Mouse (Mus musculus) limb, embryonic 14.5 days (tissue): ENCODE measurements around the gene Rbfox3. TPM values are rescaled to one million over a fixed set of nuclear protein-coding genes. Genes with fewer than 3 reads are reported as not detected.

ENCODE experiments used
- ATAC-seq: fragments of 200-750 bp; cut with Nextera tagmentation; 2 replicates; pipeline ENCODE4 v1.8.0; 2017; ENCODE audit warnings: low read depth, moderate number of reproducible peaks, moderate TSS enrichment; ENCODE audit not compliant: low FRiP score
- DNase-seq: peaks from one replicate; pipeline ENCODE4 v3.0.0-alpha.2; 2015; ENCODE audit warnings: low spot score
- H3K27ac ChIP-seq: fragments of 300-500 bp; sonication (generic); replicated peaks from 2 replicates; pipeline ENCODE4 v1.5.1; 2014; ENCODE audit warnings: low read depth, mild to moderate bottlenecking, low read length, moderate library complexity, mixed read lengths
- H3K27me3 ChIP-seq: fragments of 300-500 bp; sonication (generic); 2 replicates; pipeline ENCODE4 v1.6.1; 2014; ENCODE audit warnings: low read length, mixed read lengths; ENCODE audit not compliant: control insufficient read depth, insufficient read depth
- H3K36me3 ChIP-seq: fragments of 300-500 bp; sonication (generic); 2 replicates; pipeline ENCODE4 v1.6.1; 2014; ENCODE audit warnings: mild to moderate bottlenecking, low read length, moderate library complexity, mixed read lengths; ENCODE audit not compliant: control insufficient read depth, insufficient read depth
- H3K4me1 ChIP-seq: fragments of 300-500 bp; sonication (generic); 2 replicates; pipeline ENCODE4 v1.6.1; 2014; ENCODE audit warnings: antibody characterized with exemption, low read length, mixed read lengths; ENCODE audit not compliant: control insufficient read depth, insufficient read depth
- H3K4me2 ChIP-seq: fragments of 300-500 bp; sonication (generic); replicated peaks from 2 replicates; pipeline ENCODE4 v1.6.1; 2014; ENCODE audit warnings: low read depth, mild to moderate bottlenecking, low read length, moderate library complexity; ENCODE audit not compliant: severe bottlenecking
- H3K4me3 ChIP-seq: fragments of 300-500 bp; sonication (generic); replicated peaks from 2 replicates; pipeline ENCODE4 v1.5.1; 2014; ENCODE audit warnings: low read length
- H3K9ac ChIP-seq: fragments of 300-500 bp; sonication (generic); 2 replicates; pipeline ENCODE4 v1.6.1; 2014; ENCODE audit warnings: mild to moderate bottlenecking, low read depth, low read length, moderate library complexity; ENCODE audit not compliant: severe bottlenecking
- H3K9me3 ChIP-seq: fragments of 300-500 bp; sonication (generic); 2 replicates; pipeline ENCODE4 v1.6.1; 2016; ENCODE audit warnings: low read length; ENCODE audit not compliant: control insufficient read depth
- POLR2A ChIP-seq: fragments of 200-500 bp; IDR thresholded peaks from 2 replicates; pipeline ENCODE4 v1.8.0; 2012; ENCODE audit warnings: inconsistent platforms, mild to moderate bottlenecking, moderate library complexity, borderline replicate concordance; ENCODE audit not compliant: insufficient read depth, insufficient read length; ENCODE audit errors: extremely low read depth
- WGBS: fragments of 180-500 bp; shearing (Covaris S2); extraction: QIAGEN DNeasy Blood & Tissue Kit; methylation state at CpG from one replicate; pipeline ENCODE4 v1.1.7; 2014; 5-methylcytosine and 5-hydroxymethylcytosine counted together
- polyA plus RNA-seq, 2 experiments: library from polyadenylated mRNA; depleted of rRNA in 1 of 2; stranded (reverse) in 1 of 2; unstranded in 1 of 2; fragments of >200 nt; fragmentation: Nextera tagmentation in 1 of 2; extraction: Ambion mirVana in 1 of 2; gene quantifications; 2 replicates each; pipeline versions ENCODE4 v1.2.1 to v1.2.3; 2012 to 2014

The Rbfox3 gene
- polyA plus RNA-seq, 2 experiments, result 0.43 to 0.44 TPM

- Histone ChIP-seq H3K27ac (no peak overlapping the region), H3K27me3 (no peaks in the 10 kb centered on the region), H3K4me3 (no peak overlapping the region), H3K4me2 (no peak overlapping the region), H3K9ac (no peak overlapping the region), H3K9me3 (no peaks in the 10 kb centered on the region), H3K4me1 (no peaks in the 10 kb centered on the region), H3K36me3 (no peaks in the 10 kb centered on the region)
- no peak for DNase-seq
- no peak for ATAC-seq
- WGBS, result 40% methylated on average over 6 of the region's 6 CpGs
- no peak for TF ChIP-seq POLR2A
Measured at GRCm38 (mm10) chr11:118553001-118553400, 358.4 kb downstream of the Rbfox3 start.

DNA sequence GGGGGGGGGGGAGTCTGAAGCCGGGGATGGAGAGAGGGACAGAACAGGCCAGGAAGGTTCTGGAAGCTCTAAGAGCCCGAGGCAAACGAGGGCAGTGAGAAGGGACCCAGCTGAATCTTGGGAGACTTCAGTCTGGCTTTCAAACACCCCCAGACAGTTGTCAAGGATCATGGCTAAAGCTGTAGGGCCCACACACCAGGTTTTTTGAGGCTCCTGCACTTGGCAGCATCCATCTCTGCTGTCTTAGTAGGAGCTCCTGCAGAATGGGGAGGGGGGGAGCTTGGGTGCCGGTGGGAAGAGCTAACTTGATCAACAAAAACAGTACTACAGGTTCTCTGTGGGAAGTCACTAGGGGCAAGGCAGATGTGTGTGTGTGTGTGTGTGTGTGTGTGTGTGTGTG is 358.9 kb downstream of the Rbfox3 start:
- no peaks in the 10 kb centered on the region for H3K27me3 ChIP-seq
- WGBS, result 49% methylated on average over 4 of the region's 4 CpGs
- H3K4me3 ChIP-seq, result no peak overlapping the region
- DNase-seq, result no peak
- H3K9me3 ChIP-seq, result no peaks in the 10 kb centered on the region
- no peaks in the 10 kb centered on the region for H3K36me3 ChIP-seq
- TF ChIP-seq POLR2A, result no peak
- no peak for ATAC-seq
- H3K4me1 ChIP-seq, result no peaks in the 10 kb centered on the region
- no peak overlapping the region for H3K9ac ChIP-seq
- no peak overlapping the region for H3K27ac ChIP-seq
- H3K4me2 ChIP-seq, result no peak overlapping the region

DNA sequence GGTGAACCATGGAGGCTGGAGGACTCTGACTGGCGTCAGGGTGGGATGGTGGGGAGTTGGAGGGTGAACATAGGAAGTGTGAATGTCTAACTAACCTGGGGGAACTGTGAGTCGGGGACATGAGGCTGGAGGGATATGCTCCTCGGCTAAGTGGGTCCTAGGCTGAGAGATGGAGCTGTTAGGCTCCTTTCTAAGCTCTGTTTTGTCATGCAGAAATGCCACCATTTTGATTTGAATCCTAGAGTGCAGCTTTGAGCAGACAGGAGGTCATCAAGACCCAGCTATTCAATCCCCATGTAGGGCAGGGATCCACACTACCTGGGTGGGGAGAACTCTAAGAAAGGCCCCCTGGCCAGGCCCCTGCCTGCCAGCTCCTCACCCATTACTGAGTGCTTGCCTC is 359.7 kb downstream of the Rbfox3 start:
- DNase-seq (no peak), ATAC-seq (no peak)
- H3K4me1 ChIP-seq, result no peaks in the 10 kb centered on the region
- no peaks in the 10 kb centered on the region for H3K36me3 ChIP-seq
- H3K4me3 ChIP-seq, result no peak overlapping the region
- no peak for TF ChIP-seq POLR2A
- H3K27ac ChIP-seq, result no peak overlapping the region
- WGBS, result 51% methylated on average over 3 of the region's 3 CpGs
- no peak overlapping the region for H3K4me2 ChIP-seq
- H3K9ac ChIP-seq, result no peak overlapping the region
- H3K27me3 ChIP-seq, result no peaks in the 10 kb centered on the region
- H3K9me3 ChIP-seq, result no peaks in the 10 kb centered on the region

GRCm38 (mm10) chr11:118550773-118551520 is 360.4 kb downstream of the Rbfox3 start:
- no peaks in the 10 kb centered on the region for H3K9me3 ChIP-seq
- ATAC-seq (no peak), DNase-seq (no peak)
- no peaks in the 10 kb centered on the region for H3K27me3 ChIP-seq
- H3K4me3 ChIP-seq, result no peak overlapping the region
- no peak for TF ChIP-seq POLR2A
- no peaks in the 10 kb centered on the region for H3K36me3 ChIP-seq
- no peak overlapping the region for H3K4me2 ChIP-seq
- H3K27ac ChIP-seq, result no peak overlapping the region
- no peak overlapping the region for H3K9ac ChIP-seq
- H3K4me1 ChIP-seq, result no peaks in the 10 kb centered on the region
- WGBS, result 32% methylated on average over 17 of the region's 17 CpGs

DNA sequence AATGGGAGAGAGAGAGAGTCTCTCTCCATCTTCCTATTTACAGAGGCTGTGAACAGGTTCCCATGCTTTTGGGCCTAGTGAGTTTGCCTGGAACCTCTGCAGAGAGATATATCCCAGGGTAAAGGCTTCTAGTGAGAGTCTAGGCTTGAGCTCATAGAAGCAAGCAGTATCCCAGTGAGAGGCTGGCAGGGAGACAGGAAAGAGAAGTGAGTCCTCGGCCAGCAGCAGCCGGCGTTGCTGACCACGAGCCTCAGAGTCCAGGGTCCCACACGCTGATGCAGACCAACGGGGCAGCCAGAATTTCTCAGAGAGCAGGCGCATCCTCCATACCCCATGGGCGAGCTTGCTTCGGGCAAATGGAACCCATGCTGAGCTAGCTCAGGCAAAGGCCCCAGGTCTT is 363.2 kb downstream of the Rbfox3 start:
- no peak for ATAC-seq
- no peak overlapping the region for H3K4me2 ChIP-seq
- 95% methylated on average over 9 of the region's 9 CpGs for WGBS

More for the DNA sequence above, 363.2 kb downstream of the Rbfox3 start:
- DNase-seq, result no peak
- H3K9me3 ChIP-seq, result no peaks in the 10 kb centered on the region
- H3K27me3 ChIP-seq, result no peaks in the 10 kb centered on the region
- no peak overlapping the region for H3K27ac ChIP-seq
- no peaks in the 10 kb centered on the region for H3K36me3 ChIP-seq
- TF ChIP-seq POLR2A, result no peak
- no peak overlapping the region for H3K9ac ChIP-seq
- H3K4me1 ChIP-seq, result no peaks in the 10 kb centered on the region
- H3K4me3 ChIP-seq, result no peak overlapping the region
